Mouse (Mus musculus) midbrain, embryonic 11.5 days (tissue): ENCODE data around the gene Rcan1. TPM values are rescaled to one million over a fixed set of nuclear protein-coding genes. Genes with fewer than 3 reads are reported as not detected.
"Not testable (repeated sequence)": the region's sequence is repeated elsewhere in the genome, so short reads cannot be mapped to it uniquely, and the experiment has no call there.

Experiments used
- ATAC-seq: fragments of 200-750 bp; cut with Nextera tagmentation; 2 replicates; pipeline ENCODE4 v1.8.0; 2017; ENCODE audit warnings: moderate TSS enrichment, moderate library complexity; ENCODE audit not compliant: low FRiP score
- DNase-seq: peaks from one replicate; pipeline ENCODE4 v3.0.0; 2015; ENCODE audit warnings: low spot score; ENCODE audit errors: missing footprints
- H3K27ac ChIP-seq: fragments of 300-500 bp; sonication (generic); 2 replicates; pipeline ENCODE4 v1.5.1; 2014; ENCODE audit warnings: low read depth, low read length
- H3K27me3 ChIP-seq: fragments of 300-500 bp; sonication (generic); 2 replicates; pipeline ENCODE4 v1.6.1; 2014; ENCODE audit warnings: mild to moderate bottlenecking, low read length, moderate library complexity, mixed read lengths; ENCODE audit not compliant: control insufficient read depth, insufficient read depth
- H3K36me3 ChIP-seq: fragments of 300-500 bp; sonication (generic); 2 replicates; pipeline ENCODE4 v1.6.1; 2014; ENCODE audit warnings: mild to moderate bottlenecking, low read length, moderate library complexity, mixed read lengths; ENCODE audit not compliant: control insufficient read depth, insufficient read depth
- H3K4me1 ChIP-seq: fragments of 300-500 bp; sonication (generic); 2 replicates; pipeline ENCODE4 v1.6.1; 2014; ENCODE audit warnings: low read length; ENCODE audit not compliant: control insufficient read depth, insufficient read depth
- H3K4me2 ChIP-seq: fragments of 300-500 bp; sonication (generic); 2 replicates; pipeline ENCODE4 v1.6.1; 2014; ENCODE audit warnings: mild to moderate bottlenecking, moderate library complexity
- H3K4me3 ChIP-seq: fragments of 300-500 bp; sonication (generic); 2 replicates; pipeline ENCODE4 v1.5.1; 2014; ENCODE audit warnings: low read depth, low read length
- H3K9ac ChIP-seq: fragments of 300-500 bp; sonication (generic); 2 replicates; pipeline ENCODE4 v1.6.1; 2014; ENCODE audit warnings: low read length
- H3K9me3 ChIP-seq: fragments of 300-500 bp; sonication (generic); 2 replicates; pipeline ENCODE4 v1.6.1; 2016; ENCODE audit warnings: low read length; ENCODE audit not compliant: control insufficient read depth
- WGBS: fragments of 180-500 bp; shearing (Covaris S2); extraction: QIAGEN DNeasy Blood & Tissue Kit; methylation state at CpG from one replicate; pipeline ENCODE4 v1.1.7; 2014; 5-methylcytosine and 5-hydroxymethylcytosine counted together
- polyA plus RNA-seq: library from polyadenylated mRNA; unstranded; fragments of >200 nt; fragmentation: Nextera tagmentation; extraction: Ambion mirVana; gene quantifications from 2 replicates; pipeline ENCODE4 v1.2.1, GENCODE M21; 2014

Gene Rcan1
- polyA plus RNA-seq, result 38.6 and 40.7 TPM in 2 replicates

- ATAC-seq (no peak), DNase-seq (no peak)
- Histone ChIP-seq H3K36me3 (no peaks in the 10 kb centered on the region), H3K27me3 (no peaks in the 10 kb centered on the region), H3K27ac (no peak within 1 kb of the TSS), H3K4me2 (no peak within 1 kb of the TSS), H3K4me3 (no peak within 1 kb of the TSS), H3K4me1 (no peaks in the 10 kb centered on the region), H3K9me3 (no peaks in the 10 kb centered on the region), H3K9ac (no peak within 1 kb of the TSS)
- WGBS, result 68% methylated on average over 6 of the region's 6 CpGs
Measured at GRCm38 (mm10) chr16:92470706-92471105, at the start of gene Rcan1. Rcan1 (minus strand) TSS chr16:92470867.

GRCm38 (mm10) chr16:92519820-92520492, 49.3 kb upstream of the Rcan1 start:
- H3K4me1 ChIP-seq, result no peaks in the 10 kb centered on the region
- H3K27me3 ChIP-seq, result no peaks in the 10 kb centered on the region
- H3K9ac ChIP-seq, result no peak overlapping the region
- 58% methylated on average over 13 of the region's 13 CpGs for WGBS
- H3K36me3 ChIP-seq, result no peaks in the 10 kb centered on the region
- no peak for ATAC-seq
- no peak overlapping the region for H3K27ac ChIP-seq
- no peak overlapping the region for H3K4me2 ChIP-seq
- DNase-seq, result peak; percentile 92
- no peaks in the 10 kb centered on the region for H3K9me3 ChIP-seq
- H3K4me3 ChIP-seq, result no peak overlapping the region

- 72% methylated on average over 4 of the region's 4 CpGs for WGBS
- H3K4me3 ChIP-seq, result no peak overlapping the region
- ATAC-seq, result no peak
- H3K4me2 ChIP-seq, result no peak overlapping the region
- no peaks in the 10 kb centered on the region for H3K4me1 ChIP-seq
- H3K36me3 ChIP-seq, result no peaks in the 10 kb centered on the region
- H3K9me3 ChIP-seq, result no peaks in the 10 kb centered on the region
- no peak overlapping the region for H3K27ac ChIP-seq
- no peaks in the 10 kb centered on the region for H3K27me3 ChIP-seq
- no peak for DNase-seq
- H3K9ac ChIP-seq, result no peak overlapping the region
Measured at GRCm38 (mm10) chr16:92518718-92519117, 48.1 kb upstream of the Rcan1 start.

GRCm38 (mm10) chr16:92516139-92516538, 45.5 kb upstream of the Rcan1 start:
- DNase-seq (no peak), ATAC-seq (no peak)
- Histone ChIP-seq H3K4me3 (no peak overlapping the region), H3K4me1 (0 out of 2 replicates have a peak, but pooled peaks cover 2% of the 10 kb centered on the region), H3K4me2 (no peak overlapping the region), H3K9ac (no peak overlapping the region), H3K27ac (no peak overlapping the region), H3K36me3 (no peaks in the 10 kb centered on the region), H3K27me3 (no peaks in the 10 kb centered on the region), H3K9me3 (no peaks in the 10 kb centered on the region)
- 88% methylated on average over 9 of the region's 9 CpGs for WGBS

- DNase-seq, ATAC-seq, H3K4me3 ChIP-seq, H3K9ac ChIP-seq, H3K4me1 ChIP-seq, H3K27ac ChIP-seq, H3K36me3 ChIP-seq, H3K27me3 ChIP-seq, H3K9me3 ChIP-seq, H3K4me2 ChIP-seq: not testable (repeated sequence)
- WGBS, result 81% methylated on average over 8 of the region's 9 CpGs
Measured at GRCm38 (mm10) chr16:92514896-92515295, 44.2 kb upstream of the Rcan1 start.

- Histone ChIP-seq H3K9ac (no peak overlapping the region), H3K4me2 (no peak overlapping the region), H3K4me3 (no peak overlapping the region), H3K27me3 (no peaks in the 10 kb centered on the region), H3K36me3 (no peaks in the 10 kb centered on the region), H3K4me1 (0 out of 2 replicates have a peak, but pooled peaks cover 2% of the 10 kb centered on the region), H3K9me3 (no peaks in the 10 kb centered on the region), H3K27ac (no peak overlapping the region)
- 62% methylated on average over 5 of the region's 5 CpGs for WGBS
- DNase-seq, result no peak
- ATAC-seq, result no peak
Measured at GRCm38 (mm10) chr16:92511773-92512391, 41.2 kb upstream of the Rcan1 start.

- Histone ChIP-seq H3K36me3 (no peaks in the 10 kb centered on the region), H3K9me3 (no peaks in the 10 kb centered on the region), H3K4me1 (0 out of 2 replicates have a peak, but pooled peaks cover 2% of the 10 kb centered on the region), H3K4me3 (no peak overlapping the region), H3K9ac (no peak overlapping the region), H3K27ac (no peak overlapping the region), H3K4me2 (no peak overlapping the region), H3K27me3 (no peaks in the 10 kb centered on the region)
- ATAC-seq (no peak), DNase-seq (no peak)
- WGBS, result 70% methylated on average over 13 of the region's 13 CpGs
Measured at GRCm38 (mm10) chr16:92510835-92511772, 40.4 kb upstream of the Rcan1 start.

- DNase-seq (no peak), ATAC-seq (no peak)
- no peaks in the 10 kb centered on the region for H3K27me3 ChIP-seq
- H3K36me3 ChIP-seq, result no peaks in the 10 kb centered on the region
- 0 out of 2 replicates have a peak, but pooled peaks cover 2% of the 10 kb centered on the region for H3K4me1 ChIP-seq
- H3K27ac ChIP-seq, result no peak overlapping the region
- H3K4me3 ChIP-seq, result no peak overlapping the region
- H3K4me2 ChIP-seq, result no peak overlapping the region
- no peaks in the 10 kb centered on the region for H3K9me3 ChIP-seq
- no peak overlapping the region for H3K9ac ChIP-seq
- 87% methylated on average over 4 of the region's 4 CpGs for WGBS
Measured at GRCm38 (mm10) chr16:92507573-92507972, 36.9 kb upstream of the Rcan1 start.
